In genomic region chr5:36886298-36886697, GRCm38 (mm10) we compare ENCODE assay signal across 21 mouse cellular contexts. TPM values are rescaled to one million over a fixed set of nuclear protein-coding genes. Genes with fewer than 3 reads are reported as not detected.
A peak's percentile ranks its signal among the peaks of the same experiment; 100 is the strongest.
DNase-seq lines count a peak whose midpoint lies in the region; ATAC-seq and TF ChIP-seq lines count a peak whose summit lies in the region.
"Had no signal": no experiment of that assay in that cellular context is flagged by ENCODE, and none has a peak within 500 bp of the region (broad histone marks: within the 10 kb centered on the region; RNA-seq: fewer than 3 reads in every experiment).

No protein-coding gene starts in this region.

- ATAC-seq in monocyte, adult 5-6 weeks (replicated peaks; ENCODE audit: insufficient number of reproducible peaks, low FRiP score, low TSS enrichment, poor library complexity, severe bottlenecking): no peak
- ATAC-seq: forebrain, embryonic 13.5 days; forebrain, postnatal 0 days; intestine, embryonic 16.5 days had no signal

- peaks cover 53% of the 10 kb centered on the region for H3K4me1 ChIP-seq in cortical plate, adult 2 months (ENCODE audit: control insufficient read depth, insufficient read depth, low read length)

- peak; percentile 74 for DNase-seq in cerebellum, adult 11-12 months
- DNase-seq in cerebellum, adult 18-20 months: no peak
- peak; percentile 68 to 70 for DNase-seq in cerebellum, postnatal 10 days
- no peak for DNase-seq in cerebellum, adult 11 months
- no peak for DNase-seq in layer of hippocampus, adult 2 months (ENCODE audit: low spot score in 2 of 2)
- DNase-seq in layer of hippocampus, adult 9-10 months (ENCODE audit: low spot score): no peak
- DNase-seq: adrenal gland, postnatal 10 days; forebrain, postnatal 0 days; gastrocnemius, postnatal 25 days; heart, adult 11 months; heart, postnatal 36 days; kidney, adult 2 months had no signal

- no peak overlapping the region for H3K4me3 ChIP-seq in layer of hippocampus, adult 2 months
- H3K4me3 ChIP-seq in cortical plate, adult 2 months (ENCODE audit: insufficient read depth, low read length): no peak overlapping the region
- H3K4me3 ChIP-seq: embryonic facial prominence, embryonic 10.5 days; forebrain, embryonic 13.5 days; heart, embryonic 13.5 days had no signal

- TF ChIP-seq POLR2A in cortical plate, adult 2 months (IDR thresholded peaks at IDR 0.05; ENCODE audit: extremely low read depth, insufficient read depth, low read length): no peak

- peak overlapping the region; percentile 93 for H3K27ac ChIP-seq in layer of hippocampus, adult 2 months
- H3K27ac ChIP-seq in cortical plate, adult 2 months (ENCODE audit: insufficient read depth, low read length): peak overlapping the region; percentile 74
- H3K27ac ChIP-seq: embryonic facial prominence, embryonic 10.5 days; forebrain, embryonic 13.5 days; heart, embryonic 13.5 days had no signal

- no peak for TF ChIP-seq CTCF in layer of hippocampus, adult 2 months (conservative IDR thresholded peaks at IDR 0.05)
- TF ChIP-seq CTCF in cortical plate, adult 2 months (IDR thresholded peaks at IDR 0.05; ENCODE audit: extremely low read depth, insufficient read depth, low read length): no peak

RNA-seq across cellular contexts. Expression of gene Ppp2r2c, which starts 18.0 kb away (rescaled TPM):
- 100 to 1,000 TPM; 375 to 387 TPM for total RNA-seq in layer of hippocampus, adult 2 months (2021)
- 442 and 456 TPM in 2 replicates for polyA plus RNA-seq in cortical plate, adult 2 months (2012; rRNA removed)
- total RNA-seq in monocyte, adult 5-6 weeks (2017): 0.10 TPM in 1 of 3 replicates, not detected in the others
- total RNA-seq: MEL had no signal
- polyA plus RNA-seq: C2C12; heart, postnatal 0 days had no signal

RNA-seq across cellular contexts. Expression of gene Man2b2, which starts 55.8 kb away (rescaled TPM):
- 10 to 100 TPM; 29.5 to 31.9 TPM for total RNA-seq in layer of hippocampus, adult 2 months (2021)
- polyA plus RNA-seq in cortical plate, adult 2 months (2012; rRNA removed): 33.7 and 35.3 TPM in 2 replicates
- 13.3 to 21.5 TPM (median 20.8 TPM) in 3 replicates for total RNA-seq in monocyte, adult 5-6 weeks (2017)

Comparison
In these comparisons a context has a peak if more than half of its experiments do, and no peak if none do; other contexts are left out.
1. DNase-seq: peak in cerebellum, adult 11-12 months (single experiment) and cerebellum, postnatal 10 days (2 of 2); none in cerebellum, adult 18-20 months (0 of 2), cerebellum, adult 11 months (single experiment), layer of hippocampus, adult 2 months (0 of 2) and layer of hippocampus, adult 9-10 months (single experiment).
2. RNA of gene Ppp2r2c, which starts 18.0 kb away (total RNA-seq): 375 to 387 TPM in layer of hippocampus, adult 2 months; 0.10 TPM in monocyte, adult 5-6 weeks; every median in the first group is over 100 times any median in the second.